Mouse (Mus musculus) spleen, postnatal 4 days (tissue): ENCODE measurements around the gene Vmn1r80.
"Not testable (repeated sequence)": the region's sequence is repeated elsewhere in the genome, so short reads cannot be mapped to it uniquely, and the experiment has no call there.

ENCODE experiments used
- DNase-seq, 2 experiments: peaks; one replicate each; pipeline ENCODE4 v3.0.0; 2022; ENCODE audit warnings: low spot score in 2 of 2

The Vmn1r80 gene

GRCm38 (mm10) chr7:12188986-12189385 lies at the start of gene Vmn1r80:
Gene Vmn1r80, plus strand, starts transcription at chr7:12189286.
- no peak for DNase-seq

GRCm38 (mm10) chr7:12149957-12150356 lies 39.1 kb upstream of the Vmn1r80 start, which contains the start of gene Vmn1r78:
Gene Vmn1r78, plus strand, starts transcription at chr7:12150257.
- DNase-seq, result no peak

- DNase-seq, result not testable (repeated sequence)
These were observed 32.6 kb upstream of the Vmn1r80 start for GRCm38 (mm10) chr7:12156463-12156862.

- DNase-seq, result not testable (repeated sequence)
These were observed 18.1 kb upstream of the Vmn1r80 start, which contains the start of gene Vmn1r79 for GRCm38 (mm10) chr7:12170979-12171378. Gene Vmn1r79, plus strand, starts transcription at chr7:12171279.

- not testable (repeated sequence) for DNase-seq
These were observed 16.2 kb upstream of the Vmn1r80 start for GRCm38 (mm10) chr7:12172926-12173325.

GRCm38 (mm10) chr7:12204141-12204540 lies 15.1 kb downstream of the Vmn1r80 start:
- DNase-seq, result no peak
